Mouse (Mus musculus) spleen, postnatal 36 days (tissue): ENCODE measurements around the gene Evl.
A peak's percentile ranks its signal among the peaks of the same experiment; 100 is the strongest.

Source experiments
- DNase-seq, 2 experiments: peaks; one replicate each; pipeline ENCODE4 v3.0.0; 2022; ENCODE audit warnings: low spot score in 2 of 2, mixed read lengths in 1 of 2

Gene Evl

GRCm38 (mm10) chr12:108651053-108651660 is 96.6 kb downstream of the Evl start:
- peak; percentile 72 to 75 for DNase-seq

DNA sequence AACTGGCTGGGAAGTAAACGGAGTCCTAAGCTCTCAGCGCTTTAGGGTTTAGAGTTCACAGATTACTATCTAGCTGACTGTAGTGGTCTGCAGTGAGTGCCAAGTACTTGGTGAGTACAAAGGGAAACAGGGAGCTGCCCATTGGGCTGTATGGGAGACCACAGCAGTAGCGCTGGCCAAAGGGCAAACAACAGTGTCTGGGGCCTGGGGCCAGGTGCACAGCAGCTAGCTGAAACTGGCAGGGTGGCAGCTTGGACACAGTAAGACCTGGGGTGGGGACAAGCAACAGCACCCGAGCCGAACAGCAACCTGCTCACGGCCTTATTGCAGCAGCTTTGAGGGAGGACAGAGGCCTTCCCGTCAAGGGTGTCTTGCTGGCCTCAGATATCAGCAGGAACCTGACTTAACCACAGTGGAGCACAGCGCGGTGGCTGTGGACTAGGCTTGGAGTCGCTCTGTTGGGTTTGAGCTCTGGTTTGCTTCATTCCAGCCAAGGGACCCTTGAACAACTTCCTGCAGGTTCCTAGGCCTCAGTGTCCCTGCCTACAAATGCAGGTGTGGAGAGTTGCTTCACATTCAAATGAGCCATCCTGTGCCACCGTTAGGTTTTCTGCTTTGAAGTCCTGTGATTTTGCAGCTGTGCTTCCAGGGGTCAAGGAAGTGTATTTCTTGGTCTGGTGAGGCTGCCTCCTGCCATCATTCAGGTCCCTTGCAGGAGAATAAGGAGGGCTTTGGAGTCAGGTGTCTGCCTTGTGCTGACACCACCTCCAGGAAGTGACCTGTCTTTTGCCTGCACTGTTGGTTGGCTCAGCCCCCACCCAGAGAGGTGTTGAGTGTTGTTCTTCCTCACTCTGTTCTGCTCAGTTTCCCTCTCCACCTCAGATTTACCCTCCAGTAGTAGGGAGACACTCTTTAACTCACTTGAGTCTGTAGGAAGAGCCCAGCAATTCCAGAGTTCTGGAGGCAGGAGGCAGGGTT is 99.1 kb downstream of the Evl start:
- DNase-seq = no peak

- DNase-seq = peak; percentile 47 to 49
Measured at GRCm38 (mm10) chr12:108657350-108657749, 102.8 kb downstream of the Evl start.

- DNase-seq = no peak
Measured at GRCm38 (mm10) chr12:108668606-108669235, 114.2 kb downstream of the Evl start.

GRCm38 (mm10) chr12:108671541-108671940 is 117.0 kb downstream of the Evl start:
- no peak for DNase-seq

DNA sequence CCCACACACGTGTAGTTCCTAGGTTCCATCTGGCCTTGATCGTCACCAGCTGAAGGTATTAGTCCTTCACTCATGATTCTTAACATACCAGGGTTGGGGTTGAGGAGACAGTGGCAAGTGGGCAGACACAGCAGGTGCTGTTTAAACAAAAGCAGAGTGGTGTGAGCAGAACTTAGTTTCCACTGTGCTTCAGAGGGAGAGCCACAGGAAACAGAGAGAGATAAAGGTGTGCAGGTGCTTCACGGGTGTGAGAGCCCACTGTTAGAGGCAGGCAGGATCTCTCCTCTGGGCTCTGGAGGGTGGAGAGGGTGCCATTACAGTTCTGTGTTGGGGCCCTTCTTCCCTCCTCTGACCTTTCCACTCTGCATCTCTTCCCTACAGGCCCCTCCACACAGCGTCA is 118.4 kb downstream of the Evl start:
- DNase-seq = no peak

DNA sequence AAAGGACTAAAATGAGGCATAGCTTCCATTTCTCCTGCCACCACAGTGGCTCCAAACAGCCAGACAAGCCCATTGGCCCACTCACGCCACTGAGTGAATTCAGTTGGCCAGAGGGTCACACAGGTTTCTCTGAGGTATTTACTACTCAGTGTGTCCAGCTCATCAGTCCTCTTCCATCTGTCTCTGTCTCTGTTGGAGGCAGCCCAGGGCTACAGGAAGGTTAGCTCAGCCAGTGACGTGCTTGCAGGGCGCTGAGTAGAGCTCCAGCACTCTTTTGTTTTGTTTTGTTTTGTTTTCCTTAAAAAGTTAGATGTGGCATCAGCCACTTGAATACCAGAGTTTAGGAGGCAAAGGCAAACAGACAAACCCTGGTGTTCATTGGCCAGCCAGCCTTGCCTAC is 119.0 kb downstream of the Evl start:
- no peak for DNase-seq

DNA sequence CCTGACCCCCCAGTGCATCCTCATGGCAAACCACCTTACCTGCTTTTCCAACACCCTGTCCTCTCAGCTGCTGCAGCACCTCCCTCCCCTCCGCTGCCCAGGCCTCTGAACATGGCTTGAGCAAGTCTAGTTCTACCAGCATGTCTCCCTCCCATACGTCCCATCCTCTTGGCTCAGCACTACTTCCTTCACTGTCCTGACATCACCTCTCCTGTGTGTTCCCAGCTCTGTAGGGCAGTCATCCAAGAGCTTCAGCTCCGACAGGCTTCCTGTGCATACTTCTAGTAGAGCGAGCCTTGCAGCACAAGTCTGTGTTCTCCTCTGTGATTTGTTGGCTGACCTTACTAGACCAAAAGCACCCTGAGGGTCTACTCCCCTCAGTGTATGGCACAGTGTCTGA is 120.0 kb downstream of the Evl start:
- no peak for DNase-seq

DNA sequence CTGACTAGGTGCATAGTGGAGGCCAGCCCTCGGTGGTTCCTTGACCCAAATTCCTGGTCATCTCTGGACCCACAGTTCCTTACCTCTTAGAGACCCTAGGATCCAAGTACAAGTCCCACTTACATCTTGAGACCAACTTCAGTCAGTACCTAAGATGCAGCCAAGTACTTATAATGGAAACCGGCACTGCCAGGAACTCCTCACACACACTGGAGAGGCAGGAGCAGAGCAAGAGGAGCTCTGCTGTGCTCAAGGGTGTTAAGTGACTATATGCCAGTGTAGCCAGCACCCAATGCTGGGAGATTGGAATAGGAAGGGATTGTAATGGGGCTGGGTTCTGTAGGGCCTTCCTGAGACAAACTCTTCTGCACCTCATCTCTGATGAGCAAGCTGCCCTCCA is 120.4 kb downstream of the Evl start:
- DNase-seq = no peak

- no peak for DNase-seq
Measured at GRCm38 (mm10) chr12:108675614-108676401, 121.3 kb downstream of the Evl start.

GRCm38 (mm10) chr12:108677116-108677515 is 122.6 kb downstream of the Evl start:
- DNase-seq = no peak

DNA sequence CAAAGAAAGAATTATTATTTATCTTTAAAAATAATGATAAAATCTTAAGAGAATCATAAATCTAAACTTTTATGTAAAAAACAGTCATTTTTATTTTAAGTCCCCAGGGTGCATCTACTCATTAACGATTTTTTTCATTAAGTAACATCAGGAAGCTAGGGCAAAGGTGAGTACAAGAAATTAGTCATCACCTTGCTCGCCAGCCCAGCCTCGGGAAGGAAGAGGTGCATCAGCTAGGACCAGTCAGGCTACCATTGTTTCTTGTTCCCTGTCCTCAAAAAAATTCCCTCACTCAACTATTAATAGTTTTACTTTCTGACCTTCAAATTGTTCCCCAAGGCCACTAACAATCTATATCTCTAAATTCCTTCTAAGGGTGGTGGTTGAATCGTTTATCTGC is 123.8 kb downstream of the Evl start:
- DNase-seq = no peak

DNA sequence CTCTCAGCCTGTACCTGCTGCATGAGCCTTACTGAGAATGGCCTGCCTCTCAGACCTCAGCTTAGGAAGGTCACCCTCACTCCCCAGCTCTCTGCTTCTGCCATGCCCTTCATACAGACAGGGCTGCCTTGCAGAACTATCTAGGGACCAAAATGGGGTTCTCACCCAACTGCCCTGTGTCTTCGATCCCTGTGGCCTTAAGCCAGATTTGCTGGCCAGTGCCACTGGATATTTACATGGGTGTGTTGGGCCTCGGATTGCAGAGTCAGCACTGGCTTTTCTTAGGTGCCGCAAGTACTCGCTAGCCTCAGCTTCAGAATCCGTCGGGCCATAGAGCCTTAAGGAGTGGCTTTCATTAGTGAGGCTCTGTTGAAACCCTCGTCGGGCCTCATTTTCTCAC is 126.3 kb downstream of the Evl start:
- no peak for DNase-seq

- DNase-seq = no peak
Measured at GRCm38 (mm10) chr12:108682240-108683023, 127.9 kb downstream of the Evl start.

GRCm38 (mm10) chr12:108686463-108686862 is 131.9 kb downstream of the Evl start:
- peak; percentile 10 to 13 for DNase-seq

- DNase-seq = no peak
Measured at GRCm38 (mm10) chr12:108686926-108687325, 132.4 kb downstream of the Evl start.

DNA sequence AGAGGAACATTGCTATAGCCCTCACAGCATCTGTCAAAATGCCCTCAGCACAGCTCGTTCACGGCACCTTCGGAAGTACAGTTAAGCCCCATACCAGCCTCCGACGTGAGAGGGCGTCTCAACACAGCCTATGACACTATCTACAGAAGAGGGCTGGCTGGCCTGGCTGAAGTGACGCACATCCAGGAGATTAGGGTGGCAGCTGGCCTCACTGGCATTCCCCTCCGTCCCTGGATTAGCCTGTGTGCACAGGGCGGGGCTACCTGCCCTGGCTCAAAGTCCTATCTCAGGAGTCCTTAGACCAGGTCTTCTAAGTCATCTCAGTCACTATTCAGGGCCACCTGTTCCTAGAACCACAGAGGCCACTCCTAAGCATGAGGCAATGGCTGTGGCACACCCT is 134.6 kb downstream of the Evl start:
- DNase-seq = no peak

- DNase-seq = no peak
Measured at GRCm38 (mm10) chr12:108690529-108690928, 136.0 kb downstream of the Evl start.

DNA sequence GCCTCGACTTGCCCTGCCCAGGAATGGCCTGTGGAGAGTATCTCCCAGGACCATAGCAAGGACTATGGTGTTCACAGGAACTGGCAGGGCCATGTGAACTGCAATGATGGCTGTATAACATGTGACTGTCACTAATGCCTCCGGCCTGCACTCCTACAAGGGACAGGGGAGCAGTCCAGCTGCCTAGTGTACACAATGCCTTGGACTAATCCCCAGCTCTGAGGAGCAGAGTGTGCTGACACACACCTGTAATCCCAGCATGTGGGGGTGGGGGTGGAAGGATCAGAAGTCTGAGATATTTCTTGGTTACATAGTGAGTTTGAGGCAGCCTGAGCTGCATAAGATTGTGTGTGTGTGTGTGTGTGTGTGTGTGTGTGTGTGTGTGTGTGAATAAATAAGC is 139.1 kb downstream of the Evl start:
- no peak for DNase-seq

DNA sequence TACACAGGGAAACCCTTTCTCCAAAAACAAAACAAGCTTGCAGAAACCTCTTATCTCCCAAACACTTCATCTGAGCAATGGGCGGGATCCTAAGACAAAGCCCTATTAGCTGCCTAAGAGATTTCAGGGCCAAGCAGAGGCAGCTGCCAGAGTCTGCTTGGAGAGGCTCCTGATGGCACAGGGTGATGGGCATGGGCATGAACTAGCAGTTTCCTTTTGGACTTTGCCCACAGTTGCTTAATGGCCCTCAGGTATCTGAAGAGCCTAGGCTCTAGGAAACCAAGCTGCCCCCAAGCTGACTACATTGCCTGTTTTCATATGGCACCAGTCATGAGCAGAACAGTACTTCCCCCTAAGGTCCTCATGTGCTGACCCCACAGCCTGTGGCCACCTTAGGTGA is 139.7 kb downstream of the Evl start:
- no peak for DNase-seq
